Mouse (Mus musculus) ES-E14 (cell line): ENCODE data around the gene Fam193b. TPM values are rescaled to one million over a fixed set of nuclear protein-coding genes. Genes with fewer than 3 reads are reported as not detected.
"Not testable (repeated sequence)": the region's sequence is repeated elsewhere in the genome, so short reads cannot be mapped to it uniquely, and the experiment has no call there.

Experiments used
- DNase-seq: peaks from one replicate; pipeline ENCODE4 v3.0.0-alpha.2; 2013; ENCODE audit warnings: low read depth, low spot score
- H3K27ac ChIP-seq: 2 replicates; pipeline ENCODE4 v1.5.1; 2012; ENCODE audit warnings: low read depth, mild to moderate bottlenecking, low read length, moderate library complexity, mixed read lengths; ENCODE audit not compliant: poor library complexity, insufficient read depth, severe bottlenecking
- H3K36me3 ChIP-seq: 2 replicates; pipeline ENCODE4 v1.6.1; 2012; ENCODE audit warnings: mild to moderate bottlenecking, low read length, moderate library complexity, mixed read lengths; ENCODE audit not compliant: control insufficient read depth, poor library complexity, insufficient read depth, severe bottlenecking
- H3K4me1 ChIP-seq, 2 experiments: fragments of 150-350 bp in 1 of 2; sonication (generic) in 1 of 2; 2 replicates each; pipeline ENCODE4 v1.6.1; 2012; ENCODE audit warnings: low read length in 2 of 2, mild to moderate bottlenecking in 1 of 2, mixed read lengths in 1 of 2; ENCODE audit not compliant: control insufficient read depth in 2 of 2, insufficient read depth in 2 of 2, poor library complexity in 1 of 2
- H3K4me3 ChIP-seq, 2 experiments: fragments of 150-350 bp in 1 of 2; sonication (generic) in 1 of 2; 2 replicates each; pipeline ENCODE4 v1.5.1; 2012; ENCODE audit warnings: low read length in 2 of 2, low read depth in 1 of 2, mild to moderate bottlenecking in 1 of 2, mixed read lengths in 1 of 2; ENCODE audit not compliant: insufficient read depth in 1 of 2, poor library complexity in 1 of 2, severe bottlenecking in 1 of 2
- H3K9ac ChIP-seq: 2 replicates; pipeline ENCODE4 v1.6.1; 2012; ENCODE audit warnings: low read depth, mild to moderate bottlenecking, low read length, mixed read lengths; ENCODE audit not compliant: poor library complexity, insufficient read depth, severe bottlenecking
- H3K9me3 ChIP-seq: fragments of 150-350 bp; sonication (generic); 2 replicates; pipeline ENCODE4 v1.6.1; 2012; ENCODE audit warnings: low read depth, mild to moderate bottlenecking, low read length; ENCODE audit not compliant: control insufficient read depth, insufficient read depth
- CHD2 ChIP-seq: IDR thresholded peaks from 2 replicates; pipeline ENCODE4 v1.6.1; 2014; ENCODE audit warnings: mild to moderate bottlenecking, low read depth, low read length, inconsistent platforms
- HCFC1 ChIP-seq: IDR thresholded peaks from 2 replicates; pipeline ENCODE4 v1.6.1; 2012; ENCODE audit warnings: low read length, inconsistent platforms, borderline replicate concordance; ENCODE audit not compliant: insufficient read depth
- MAFK ChIP-seq: IDR thresholded peaks from 2 replicates; pipeline ENCODE4 v1.6.1; 2014; ENCODE audit warnings: mild to moderate bottlenecking, low read depth, low read length, inconsistent platforms; ENCODE audit not compliant: insufficient read depth
- ZC3H11A ChIP-seq: IDR thresholded peaks from 2 replicates; pipeline ENCODE4 v1.6.1; 2012; ENCODE audit warnings: low read depth, mild to moderate bottlenecking, inconsistent platforms, low read length, borderline replicate concordance
- ZNF384 ChIP-seq: IDR thresholded peaks from 2 replicates; pipeline ENCODE4 v1.6.1; 2012; ENCODE audit warnings: low read depth, low read length, inconsistent platforms
- in situ Hi-C, 2 experiments: fragments of 600-800 bp; cut with MboI; formaldehyde crosslinking; loops; one replicate each; pipeline ENCODE4 v1.15.1; 2025; ENCODE audit warnings: low sequenced_read_pairs in 2 of 2, inconsistent platforms in 1 of 2; ENCODE audit not compliant: unreplicated experiment in 2 of 2
- total RNA-seq: library from RNA; depleted of rRNA; stranded (reverse); fragments of 300-350 nt; gene quantifications from 2 replicates; pipeline ENCODE4 v1.2.3, GENCODE M21; 2012

Fam193b gene
- total RNA-seq, 1 experiment: 50.8 TPM

DNA sequence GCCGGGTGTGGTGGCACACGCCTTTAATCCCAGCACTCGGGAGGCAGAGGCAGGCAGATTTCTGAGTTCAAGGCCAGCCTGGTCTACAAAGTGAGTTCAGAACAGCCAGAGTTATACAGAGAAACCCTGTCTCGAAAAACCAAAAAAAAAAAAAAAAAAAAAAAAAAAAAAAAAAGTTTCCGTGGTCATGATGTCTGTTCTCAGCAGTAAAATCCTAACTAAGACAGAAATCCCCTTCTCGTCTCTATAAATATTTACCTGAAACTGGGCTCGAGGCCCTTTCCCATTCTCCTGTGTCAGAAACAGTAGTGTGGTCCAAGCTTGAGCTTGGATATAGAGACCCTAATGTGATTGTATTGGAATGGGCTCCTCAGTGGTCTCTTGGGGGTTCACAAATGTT, 6.0 kb upstream of the Fam193b start:
- H3K9ac ChIP-seq, H3K27ac ChIP-seq, H3K4me1 ChIP-seq, H3K36me3 ChIP-seq, H3K9me3 ChIP-seq, DNase-seq, in situ Hi-C loops, H3K4me3 ChIP-seq: not testable (repeated sequence)
- TF ChIP-seq ZNF384: 0 out of 2 replicates have a peak, but pooled peaks have one; percentile 7

- Histone ChIP-seq H3K9ac (no peak overlapping the region), H3K4me1 (no peaks in the 10 kb centered on the region), H3K36me3 (no peaks in the 10 kb centered on the region), H3K4me3 (no peak overlapping the region), H3K9me3 (peaks cover 2% of the 10 kb centered on the region; the same call in 1 of the 2 replicates), H3K27ac (no peak overlapping the region)
- in situ Hi-C loops: no loop called here
- TF ChIP-seq MAFK (no peak), HCFC1 (peak; percentile 35; the same call in 1 of the 2 replicates), CHD2 (no peak), ZNF384 (no peak), ZC3H11A (no peak)
- DNase-seq: no peak
Measured at GRCm38 (mm10) chr13:55575932-55576331, 5.0 kb upstream of the Fam193b start.

- no peak for TF ChIP-seq HCFC1
- TF ChIP-seq ZNF384: peak; percentile 64; the same call in 1 of the 2 replicates
- H3K9ac ChIP-seq: no peak overlapping the region
- in situ Hi-C loops: no loop called here
- H3K9me3 ChIP-seq: peaks cover 2% of the 10 kb centered on the region; the same call in 1 of the 2 replicates
- no peak overlapping the region for H3K27ac ChIP-seq
- H3K4me1 ChIP-seq: peaks cover 0 to 1% of the 10 kb centered on the region in 2 experiments; a peak in 1 of 4 replicates
- no peak overlapping the region for H3K4me3 ChIP-seq
- DNase-seq: no peak
- no peaks in the 10 kb centered on the region for H3K36me3 ChIP-seq
Measured at GRCm38 (mm10) chr13:55574321-55574720, 3.4 kb upstream of the Fam193b start.

DNA sequence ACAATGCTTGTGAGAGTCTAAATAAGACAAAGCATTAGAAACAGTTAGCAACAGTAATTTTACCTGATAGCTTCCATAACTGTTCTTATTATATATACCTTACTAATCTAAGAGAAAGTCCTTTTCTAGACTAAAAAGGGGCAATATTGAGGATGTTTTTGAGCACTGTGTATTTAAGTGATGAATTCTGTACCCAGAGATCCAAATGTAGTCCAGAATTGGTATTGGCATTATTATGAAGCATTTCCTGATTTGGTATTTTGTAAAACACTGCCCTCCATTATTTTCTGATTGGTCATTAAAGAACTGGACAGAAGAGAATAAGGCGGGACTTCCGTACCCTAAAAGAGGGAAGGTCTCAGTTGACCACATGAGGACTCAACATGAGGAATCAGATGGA, 2.5 kb upstream of the Fam193b start, which contains the start of gene Tmed9:
Gene Tmed9, plus strand, starts transcription at position 301 of the 400 bp plus-strand sequence.
- in situ Hi-C loops: no loop called here
- no peak within 1 kb of the TSS for H3K4me3 ChIP-seq
- no peak within 1 kb of the TSS for H3K9ac ChIP-seq
- H3K27ac ChIP-seq: no peak within 1 kb of the TSS
- DNase-seq: no peak
- peaks cover 2% of the 10 kb centered on the region; the same call in 1 of the 2 replicates for H3K9me3 ChIP-seq
- 0 out of 2 replicates have a peak, but pooled peaks cover 3% of the 10 kb centered on the region for H3K36me3 ChIP-seq
- H3K4me1 ChIP-seq: peaks cover 0 to 5% of the 10 kb centered on the region in 2 experiments; a peak in 1 of 4 replicates
- no peak for TF ChIP-seq CHD2
- TF ChIP-seq ZNF384: no peak
- no peak for TF ChIP-seq ZC3H11A
- TF ChIP-seq HCFC1: no peak
- TF ChIP-seq MAFK: no peak

GRCm38 (mm10) chr13:55571977-55572376, 1.1 kb upstream of the Fam193b start:
- TF ChIP-seq ZC3H11A (no peak), ZNF384 (no peak), MAFK (no peak), CHD2 (no peak), HCFC1 (no peak)
- H3K4me3 ChIP-seq: peak overlapping the region in 1 of 2 experiments; percentile 100; a peak in 2 of 4 replicates
- in situ Hi-C loops: no loop called here
- no peak overlapping the region for H3K27ac ChIP-seq
- peaks cover 0 to 5% of the 10 kb centered on the region in 2 experiments; a peak in 1 of 4 replicates for H3K4me1 ChIP-seq
- no peak overlapping the region for H3K9ac ChIP-seq
- DNase-seq: no peak
- H3K36me3 ChIP-seq: peaks cover 6% of the 10 kb centered on the region; the same call in 1 of the 2 replicates
- peaks cover 2% of the 10 kb centered on the region; the same call in 1 of the 2 replicates for H3K9me3 ChIP-seq
